Mouse (Mus musculus) bone marrow macrophage, adult 2 months (primary cell): ENCODE data around the gene Mtap. TPM values are rescaled to one million over a fixed set of nuclear protein-coding genes. Genes with fewer than 3 reads are reported as not detected.

ENCODE experiments used
- H3K27ac ChIP-seq: 2 replicates; pipeline ENCODE4 v1.5.1; 2012; ENCODE audit warnings: low read depth, low read length; ENCODE audit not compliant: insufficient read depth
- H3K4me1 ChIP-seq: 2 replicates; pipeline ENCODE4 v1.6.1; 2012; ENCODE audit warnings: low read length; ENCODE audit not compliant: control insufficient read depth, insufficient read depth
- H3K4me3 ChIP-seq: 2 replicates; pipeline ENCODE4 v1.5.1; 2012; ENCODE audit warnings: mild to moderate bottlenecking, low read length, moderate library complexity; ENCODE audit not compliant: insufficient read depth
- CTCF ChIP-seq: IDR thresholded peaks from 2 replicates; pipeline ENCODE4 v1.5.1; 2012; ENCODE audit warnings: low read depth, mild to moderate bottlenecking, low read length, moderate library complexity
- POLR2A ChIP-seq: IDR thresholded peaks from 2 replicates; pipeline ENCODE4 v1.6.1; 2012; ENCODE audit warnings: mild to moderate bottlenecking, low read depth, low read length, borderline replicate concordance
- polyA plus RNA-seq: library from polyadenylated mRNA; stranded (reverse); fragments of >200 nt; gene quantifications from 2 replicates; pipeline ENCODE4 v1.2.4, GENCODE M21; 2012; ENCODE audit not compliant: missing spikeins, insufficient read depth, insufficient read length

The Mtap gene
- polyA plus RNA-seq, 1 experiment: 14.4 TPM

GRCm38 (mm10) chr4:89197128-89197527 lies 60.2 kb downstream of the Mtap start:
- Histone ChIP-seq H3K27ac (no peak overlapping the region), H3K4me3 (no peak overlapping the region), H3K4me1 (0 out of 2 replicates have a peak, but pooled peaks cover 5% of the 10 kb centered on the region)
- TF ChIP-seq POLR2A (no peak), CTCF (no peak)

- no peak overlapping the region for H3K27ac ChIP-seq
- no peak for TF ChIP-seq CTCF
- TF ChIP-seq POLR2A: no peak
- H3K4me3 ChIP-seq: no peak overlapping the region
- no peaks in the 10 kb centered on the region for H3K4me1 ChIP-seq
Observed at GRCm38 (mm10) chr4:89200806-89201205, 63.9 kb downstream of the Mtap start.

GRCm38 (mm10) chr4:89209310-89209709 lies 72.4 kb downstream of the Mtap start:
- Histone ChIP-seq H3K4me1 (peaks cover 7% of the 10 kb centered on the region), H3K27ac (no peak overlapping the region), H3K4me3 (no peak overlapping the region)
- no peak for TF ChIP-seq POLR2A
- no peak for TF ChIP-seq CTCF

- TF ChIP-seq POLR2A (no peak), CTCF (no peak)
- Histone ChIP-seq H3K4me1 (peaks cover 7% of the 10 kb centered on the region), H3K27ac (no peak overlapping the region), H3K4me3 (no peak overlapping the region)
Observed at GRCm38 (mm10) chr4:89210314-89210713, 73.4 kb downstream of the Mtap start.

- peak overlapping the region; percentile 40 for H3K27ac ChIP-seq
Observed at GRCm38 (mm10) chr4:89212178-89212577, 75.3 kb downstream of the Mtap start.

More at GRCm38 (mm10) chr4:89212178-89212577, 75.3 kb downstream of the Mtap start:
- peaks cover 7% of the 10 kb centered on the region for H3K4me1 ChIP-seq
- H3K4me3 ChIP-seq: no peak overlapping the region
- TF ChIP-seq POLR2A: no peak
- no peak for TF ChIP-seq CTCF

Other genes with a start within 250 kb of the Mtap start
- 0.87 TPM in 1 of 2 replicates, not detected in the other for gene Cdkn2a, start 157.5 kb downstream of the Mtap start, polyA plus RNA-seq
- not detected in 2 replicates for gene Cdkn2b, start 173.9 kb downstream of the Mtap start, polyA plus RNA-seq